Mouse (Mus musculus): ENCODE measurements around the gene Pwp2. TPM values are rescaled to one million over a fixed set of nuclear protein-coding genes. Genes with fewer than 3 reads are reported as not detected.
"Not testable (repeated sequence)": the region's sequence is repeated elsewhere in the genome, so short reads cannot be mapped to it uniquely, and the experiment has no call there.

The Pwp2 gene
- total RNA-seq, 2 experiments from 2014 or later = 19.6 to 19.7 TPM

DNA sequence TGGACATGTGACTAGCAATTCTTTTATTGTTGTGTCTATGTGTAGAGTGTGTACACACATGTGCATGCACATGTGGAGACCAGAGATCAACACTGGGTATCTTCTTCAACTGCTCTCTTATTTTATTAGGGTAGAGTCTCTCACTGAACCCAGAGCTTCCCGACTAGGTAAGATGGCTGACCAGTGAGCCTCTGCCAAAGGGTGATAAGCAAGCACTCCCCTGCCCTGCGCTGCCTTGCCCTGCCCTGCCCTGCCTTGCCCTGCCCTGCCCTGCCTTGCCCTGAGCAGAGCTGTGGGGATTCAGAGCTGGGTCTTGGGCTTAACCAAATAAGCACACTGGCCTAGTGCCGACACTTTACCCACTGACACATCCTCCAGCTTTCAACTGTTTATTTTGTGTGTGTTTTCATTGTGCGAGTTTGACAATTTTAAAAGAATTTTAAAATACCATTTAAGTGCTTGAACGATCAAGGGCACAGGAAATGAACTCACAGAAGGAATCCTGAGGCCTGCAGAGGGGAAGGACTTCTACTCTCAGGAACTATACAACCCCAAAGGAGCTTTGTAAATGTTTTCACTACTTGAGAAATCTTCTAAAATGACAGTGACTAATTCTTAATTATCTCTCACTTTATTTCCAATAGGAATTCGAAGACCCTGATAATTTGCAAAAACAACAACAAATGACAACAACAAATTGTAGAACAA, 31.6 kb upstream of the Pwp2 start:
- DNase-seq (ENCODE audit: extremely low spot score in 1 of 2, low spot score in 2 of 2) = no peak
- intact Hi-C loops (cut with DNase I) = no loop called here
- H3K27ac ChIP-seq = no peak overlapping the region
- no peak for TF ChIP-seq CTCF (IDR thresholded peaks at IDR 0.05)
- H3K4me3 ChIP-seq = no peak overlapping the region

DNA sequence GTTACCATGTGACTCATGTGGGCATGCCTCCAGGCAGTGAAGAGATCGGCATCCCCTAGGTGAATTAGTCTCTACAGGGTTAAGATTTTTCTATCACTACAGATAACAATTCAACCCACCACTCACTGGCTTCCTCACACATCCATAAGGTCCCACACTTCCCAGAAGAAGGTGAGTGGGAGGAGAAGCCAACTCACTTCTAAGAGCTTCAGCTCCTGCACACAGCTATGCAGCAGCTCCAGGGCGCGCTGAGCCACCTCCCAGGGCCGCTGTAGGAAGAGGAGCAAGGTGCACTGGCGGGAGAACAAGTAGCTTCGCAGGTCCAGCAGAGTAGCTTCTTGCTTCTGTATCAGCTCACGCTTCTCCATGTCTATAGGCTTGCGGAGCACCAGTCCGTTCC, 29.4 kb upstream of the Pwp2 start:
- DNase-seq (ENCODE audit: extremely low spot score in 1 of 2, low spot score in 2 of 2) = peak in 1 of 2 experiments; percentile 44
- no peak for TF ChIP-seq CTCF (IDR thresholded peaks at IDR 0.05)
- no peak overlapping the region for H3K27ac ChIP-seq
- H3K4me3 ChIP-seq = no peak overlapping the region
- intact Hi-C loops (cut with DNase I) = no loop called here

DNA sequence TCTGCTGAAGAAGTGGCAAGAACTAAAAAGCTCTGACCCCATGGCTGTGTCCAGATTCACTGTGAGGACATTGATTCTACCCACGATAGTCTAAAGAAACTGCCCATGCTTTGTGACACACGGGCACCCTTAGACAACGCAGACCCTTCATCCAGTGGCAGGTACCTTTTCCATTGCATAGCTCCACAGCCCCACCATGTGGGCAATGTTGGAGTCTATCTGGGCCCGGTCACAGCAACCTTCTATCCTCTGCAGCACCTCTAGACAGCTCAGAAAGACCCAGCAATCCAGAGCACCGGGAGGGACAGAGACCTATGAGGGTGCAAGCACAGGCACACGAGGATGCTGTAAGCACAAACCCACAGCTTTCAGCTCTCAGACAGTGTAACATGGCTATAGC, 26.4 kb upstream of the Pwp2 start:
- H3K4me3 ChIP-seq = no peak overlapping the region
- intact Hi-C loops (cut with DNase I) = no loop called here
- DNase-seq (ENCODE audit: extremely low spot score in 1 of 2, low spot score in 2 of 2) = no peak
- TF ChIP-seq CTCF (IDR thresholded peaks at IDR 0.05) = peak; percentile 53
- no peak overlapping the region for H3K27ac ChIP-seq

DNA sequence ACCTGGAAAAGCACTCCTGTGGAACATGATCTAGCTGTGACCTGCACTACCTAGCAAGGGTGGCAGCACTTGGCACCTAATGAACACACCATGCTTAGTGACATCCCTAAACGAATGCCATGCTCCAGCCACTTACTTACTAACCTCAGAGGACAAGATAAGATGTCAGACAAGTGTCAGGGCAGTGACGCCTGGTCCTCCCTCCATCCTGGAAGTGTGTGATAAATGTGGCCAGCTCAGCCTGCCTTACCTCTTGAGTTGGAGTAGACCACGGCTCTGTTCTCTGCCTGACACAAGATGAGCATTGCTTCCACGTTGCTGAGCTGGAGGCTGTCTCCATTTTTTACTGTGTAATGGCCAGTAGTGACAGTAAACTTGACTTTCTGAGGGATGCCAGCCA, 16.2 kb upstream of the Pwp2 start:
- no peak overlapping the region for H3K4me3 ChIP-seq
- H3K27ac ChIP-seq = no peak overlapping the region
- TF ChIP-seq CTCF (IDR thresholded peaks at IDR 0.05) = no peak
- DNase-seq (ENCODE audit: extremely low spot score in 1 of 2, low spot score in 2 of 2) = no peak
- intact Hi-C loops (cut with DNase I) = no loop called here

DNA sequence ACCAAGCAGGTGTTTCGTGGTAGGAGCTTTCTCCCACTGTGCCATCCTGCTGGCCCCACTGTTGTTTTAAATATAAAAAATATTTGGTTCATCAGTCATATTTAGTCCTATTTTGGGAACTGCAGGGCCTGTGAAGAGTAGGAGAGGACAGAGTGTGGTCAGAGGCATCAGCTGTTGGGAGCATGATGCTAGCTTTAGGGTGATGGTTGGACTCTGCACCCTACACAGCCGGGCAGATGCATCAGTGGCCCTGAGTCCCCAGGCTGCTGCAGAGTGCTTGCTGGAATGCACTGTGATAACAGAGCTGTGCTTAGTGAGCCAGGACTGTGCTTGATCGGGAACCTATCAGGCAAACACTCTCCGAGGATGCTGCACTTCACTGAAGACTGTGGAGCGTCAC, 8.0 kb upstream of the Pwp2 start:
- DNase-seq (ENCODE audit: extremely low spot score in 1 of 2, low spot score in 2 of 2) = no peak
- Histone ChIP-seq H3K27ac (no peak overlapping the region), H3K4me3 (no peak overlapping the region)
- TF ChIP-seq CTCF (IDR thresholded peaks at IDR 0.05) = no peak
- intact Hi-C loops (cut with DNase I) = no loop called here

DNA sequence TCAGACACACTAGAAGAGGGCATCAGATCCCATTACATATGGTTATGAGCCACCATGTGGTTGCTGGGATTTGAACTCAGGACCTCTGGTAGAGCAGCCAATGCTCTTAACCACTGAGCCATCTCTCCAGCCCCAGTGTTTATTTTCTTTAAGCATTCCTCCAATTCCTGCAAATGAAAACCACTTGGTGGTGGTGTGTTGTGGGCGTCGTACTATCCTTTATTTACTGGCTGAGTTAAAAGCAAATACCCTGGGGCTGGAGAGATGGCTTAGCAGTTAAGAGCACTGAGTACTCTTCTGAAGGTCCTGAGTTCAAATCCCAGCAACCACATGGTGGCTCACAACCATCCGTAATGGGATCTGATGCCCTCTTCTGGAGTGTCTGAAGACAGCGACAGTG, 1.1 kb upstream of the Pwp2 start:
- not testable (repeated sequence) for H3K4me3 ChIP-seq; DNase-seq (ENCODE audit: extremely low spot score in 1 of 2, low spot score in 2 of 2); H3K27ac ChIP-seq
- intact Hi-C loops (cut with DNase I) = loop anchor here (5.0 kb wide), 1 partner anchor 226 kb away; the partner anchor contains the start of gene Rrp1

DNA sequence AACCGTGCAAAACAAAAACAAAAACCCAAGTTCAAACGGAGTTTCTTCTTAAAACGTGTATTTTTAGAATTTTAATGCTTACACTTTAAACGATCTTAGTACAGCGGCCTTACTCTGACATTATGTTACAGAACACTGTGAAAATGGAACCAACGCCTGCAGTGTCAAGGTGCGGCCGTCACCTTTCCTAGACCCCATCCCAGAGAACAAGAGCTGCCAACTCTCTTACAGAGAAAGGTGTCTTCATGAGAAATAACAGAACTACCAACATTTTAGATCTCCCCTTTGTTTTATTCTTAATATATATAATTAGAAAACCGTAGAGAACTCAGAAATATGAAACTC, 404 bp upstream of the Pwp2 start:
- intact Hi-C loops (cut with DNase I) = loop anchor here (2.0 to 5.0 kb wide), 2 partner anchors 59 to 227 kb away; partner anchors contain the start of genes Rrp1 and Trappc10
- Histone ChIP-seq H3K27ac (peak overlapping the region; percentile 91), H3K4me3 (peak overlapping the region; percentile 88)
- TF ChIP-seq CTCF (IDR thresholded peaks at IDR 0.05) = no peak
- DNase-seq (ENCODE audit: extremely low spot score in 1 of 2, low spot score in 2 of 2) = no peak

DNA sequence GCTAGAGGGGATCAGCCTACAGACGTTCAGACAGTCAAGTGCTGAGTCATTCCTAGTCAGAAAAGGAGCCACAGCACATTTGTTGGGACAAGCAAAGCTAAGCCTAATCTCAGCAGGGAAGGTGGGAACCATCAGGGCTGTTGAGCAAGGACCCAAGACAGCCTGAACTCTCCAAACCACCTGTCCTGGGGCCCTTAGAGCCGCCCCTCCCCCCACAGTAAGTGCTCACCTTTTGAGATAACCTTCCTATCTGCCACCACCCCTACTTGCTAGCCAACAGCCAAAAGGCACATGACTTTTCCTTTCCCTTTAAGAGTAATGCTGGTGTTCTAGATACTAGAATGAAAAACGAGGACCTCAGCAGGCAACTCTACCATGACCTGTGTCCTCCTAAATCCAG, 1.4 kb downstream of the Pwp2 start:
- Histone ChIP-seq H3K4me3 (no peak overlapping the region), H3K27ac (no peak overlapping the region)
- intact Hi-C loops (cut with DNase I) = no loop called here
- no peak for TF ChIP-seq CTCF (IDR thresholded peaks at IDR 0.05)
- no peak for DNase-seq (ENCODE audit: extremely low spot score in 1 of 2, low spot score in 2 of 2)

DNA sequence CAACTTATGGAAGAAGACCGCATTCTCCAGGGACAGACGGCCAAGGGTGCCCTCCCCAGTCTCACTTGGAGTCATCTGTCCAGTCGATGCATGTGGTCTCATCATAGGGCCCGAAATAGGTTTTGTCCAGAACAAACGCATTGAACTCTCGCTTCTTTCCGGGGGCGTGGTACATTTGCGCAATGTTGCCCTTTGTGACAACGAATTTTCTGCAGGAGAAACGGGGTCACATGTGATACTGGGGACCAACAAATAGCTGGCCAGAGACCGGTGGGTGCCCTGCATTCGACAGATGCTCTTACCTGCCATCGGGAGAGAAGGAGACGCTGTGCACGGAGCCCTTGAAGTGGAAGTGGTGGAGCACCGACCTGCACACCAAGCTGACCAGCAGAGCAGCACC, 2.6 kb downstream of the Pwp2 start:
- intact Hi-C loops (cut with DNase I) = no loop called here
- no peak for TF ChIP-seq CTCF (IDR thresholded peaks at IDR 0.05)
- Histone ChIP-seq H3K27ac (no peak overlapping the region), H3K4me3 (no peak overlapping the region)
- DNase-seq (ENCODE audit: extremely low spot score in 1 of 2, low spot score in 2 of 2) = no peak

DNA sequence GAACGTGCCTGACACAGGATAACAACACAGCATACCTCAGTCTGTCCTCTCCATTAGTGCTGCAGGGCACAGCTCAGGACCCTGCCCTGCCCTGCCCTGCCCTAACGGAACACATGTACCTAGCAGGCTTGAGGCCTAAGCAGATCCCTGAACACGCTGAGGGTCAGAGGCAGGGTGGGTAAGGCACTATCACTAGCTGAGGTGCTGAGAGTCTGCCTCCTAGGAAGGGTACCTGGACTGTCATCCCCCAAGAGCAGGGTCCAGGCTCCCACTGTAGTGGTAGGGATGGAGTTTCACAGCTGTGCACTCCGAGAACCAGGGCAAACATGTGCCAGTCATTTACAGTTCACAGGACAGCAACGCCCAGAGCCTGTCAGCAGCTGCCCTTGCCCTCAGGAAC, 10.5 kb downstream of the Pwp2 start:
- Histone ChIP-seq H3K27ac (no peak overlapping the region), H3K4me3 (no peak overlapping the region)
- no peak for DNase-seq (ENCODE audit: extremely low spot score in 1 of 2, low spot score in 2 of 2)
- intact Hi-C loops (cut with DNase I) = no loop called here
- TF ChIP-seq CTCF (IDR thresholded peaks at IDR 0.05) = no peak

DNA sequence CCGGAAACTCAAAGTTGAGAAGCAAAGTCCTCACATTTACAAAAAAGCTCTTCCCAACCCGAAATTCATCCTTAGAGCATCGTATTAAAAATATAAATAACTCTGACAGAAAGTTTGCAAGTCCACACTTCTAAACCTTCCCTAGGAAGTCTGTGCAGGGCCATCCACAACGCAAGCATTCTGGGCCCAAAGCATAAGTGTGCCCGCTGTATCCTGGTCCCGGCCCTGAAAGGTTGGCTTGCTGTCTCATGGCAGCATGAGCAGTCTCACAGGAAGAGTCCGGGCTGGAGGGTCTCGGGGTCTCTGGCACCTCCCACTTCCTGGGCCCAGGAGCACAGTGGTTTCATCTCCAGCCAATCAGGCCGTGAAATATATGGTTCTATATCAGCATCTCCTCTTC, 13.4 kb downstream of the Pwp2 start:
- intact Hi-C loops (cut with DNase I) = no loop called here
- no peak for TF ChIP-seq CTCF (IDR thresholded peaks at IDR 0.05)
- no peak for DNase-seq (ENCODE audit: extremely low spot score in 1 of 2, low spot score in 2 of 2)
- Histone ChIP-seq H3K4me3 (no peak overlapping the region), H3K27ac (no peak overlapping the region)

DNA sequence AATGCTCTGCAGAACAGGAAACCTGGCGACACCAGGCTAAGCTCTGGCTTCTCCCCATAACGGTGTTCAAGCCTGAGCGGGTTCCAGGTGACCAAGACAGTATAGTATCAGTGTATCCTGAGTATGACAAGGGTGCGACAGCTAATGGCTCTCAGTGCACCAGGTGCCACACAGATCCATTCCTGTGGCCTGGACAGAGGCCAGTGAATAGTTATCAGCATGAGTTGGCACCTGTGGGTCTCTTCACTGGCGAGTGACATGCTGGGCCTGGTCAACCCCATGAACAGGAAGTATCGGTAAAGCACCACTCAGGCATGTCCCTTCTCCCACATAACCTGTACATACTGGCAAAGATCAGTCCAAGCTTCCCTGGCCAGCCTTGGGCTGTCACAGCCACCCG, 13.9 kb downstream of the Pwp2 start:
- no peak overlapping the region for H3K27ac ChIP-seq
- DNase-seq (ENCODE audit: extremely low spot score in 1 of 2, low spot score in 2 of 2) = no peak
- intact Hi-C loops (cut with DNase I) = no loop called here
- TF ChIP-seq CTCF (IDR thresholded peaks at IDR 0.05) = no peak
- H3K4me3 ChIP-seq = no peak overlapping the region

DNA sequence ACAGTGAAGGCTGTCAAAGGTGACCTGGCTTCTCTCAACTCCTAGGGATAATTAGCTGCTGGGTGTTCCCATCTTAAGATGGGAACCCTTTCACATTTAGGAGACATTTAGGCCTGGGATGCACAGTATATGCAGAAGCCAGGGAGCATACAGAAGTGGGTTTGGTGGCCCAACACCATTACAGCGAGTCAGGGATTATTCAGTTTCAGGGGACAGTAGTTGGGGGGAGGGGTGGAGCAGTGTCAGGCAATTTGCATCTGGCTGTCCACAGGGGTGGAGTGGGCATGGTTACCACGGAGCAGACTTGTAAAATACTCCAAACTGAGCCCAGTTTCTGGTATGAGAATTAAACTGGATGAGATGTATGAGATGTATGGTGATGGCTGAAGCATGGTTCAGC, 14.5 kb downstream of the Pwp2 start:
- DNase-seq (ENCODE audit: extremely low spot score in 1 of 2, low spot score in 2 of 2) = no peak
- peak overlapping the region; percentile 95; the same call in 1 of the 2 replicates for H3K4me3 ChIP-seq
- peak overlapping the region; percentile 54; the same call in 1 of the 2 replicates for H3K27ac ChIP-seq
- TF ChIP-seq CTCF (IDR thresholded peaks at IDR 0.05) = no peak
- intact Hi-C loops (cut with DNase I) = no loop called here
